Mouse (Mus musculus): ENCODE measurements around the gene Hs6st2. TPM values are rescaled to one million over a fixed set of nuclear protein-coding genes. Genes with fewer than 3 reads are reported as not detected.

The Hs6st2 gene
- polyA plus RNA-seq, 1 experiment from 2014 or later, result 12.4 TPM

DNA sequence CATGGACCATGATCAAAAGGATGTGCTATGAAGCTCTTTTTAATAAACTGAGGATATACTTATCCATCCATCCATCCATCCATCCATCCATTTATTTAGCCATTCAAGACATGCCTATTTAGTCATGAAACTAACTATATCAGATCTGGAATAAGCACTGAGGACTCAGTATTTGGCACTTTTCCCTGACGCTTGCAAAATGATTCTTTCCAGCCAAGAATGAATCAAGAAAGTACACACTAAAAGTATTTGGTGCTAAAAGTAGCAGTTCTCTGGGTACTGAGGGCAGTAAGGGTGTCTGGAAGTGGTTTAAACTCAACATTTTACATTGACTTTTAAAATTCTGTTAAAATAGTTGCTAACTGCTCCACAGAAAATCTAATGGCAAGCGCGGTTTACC lies 144.6 kb downstream of the Hs6st2 start:
- H3K9ac ChIP-seq, result no peak overlapping the region
- no peaks in the 10 kb centered on the region for H3K36me3 ChIP-seq
- no peaks in the 10 kb centered on the region for H3K4me1 ChIP-seq
- H3K4me2 ChIP-seq (replicated peaks), result no peak overlapping the region
- H3K27me3 ChIP-seq (replicated peaks), result no peaks in the 10 kb centered on the region
- H3K4me3 ChIP-seq, result no peak overlapping the region
- no peak overlapping the region for H3K27ac ChIP-seq
- H3K9me3 ChIP-seq, result no peaks in the 10 kb centered on the region
- no peak for ATAC-seq (ENCODE audit: low FRiP score, low read depth)
- 90% methylated on average over 3 of the region's 3 CpGs for WGBS

- 93% methylated on average over 6 of the region's 6 CpGs for WGBS
- Histone ChIP-seq H3K4me2 (replicated peaks) (no peak overlapping the region), H3K36me3 (no peaks in the 10 kb centered on the region), H3K9me3 (no peaks in the 10 kb centered on the region), H3K27me3 (replicated peaks) (no peaks in the 10 kb centered on the region), H3K4me1 (no peaks in the 10 kb centered on the region), H3K4me3 (no peak overlapping the region), H3K9ac (no peak overlapping the region), H3K27ac (no peak overlapping the region)
- ATAC-seq (ENCODE audit: low FRiP score, low read depth), result no peak
These were observed 146.4 kb downstream of the Hs6st2 start for GRCm38 (mm10) chrX:51535226-51535625.

DNA sequence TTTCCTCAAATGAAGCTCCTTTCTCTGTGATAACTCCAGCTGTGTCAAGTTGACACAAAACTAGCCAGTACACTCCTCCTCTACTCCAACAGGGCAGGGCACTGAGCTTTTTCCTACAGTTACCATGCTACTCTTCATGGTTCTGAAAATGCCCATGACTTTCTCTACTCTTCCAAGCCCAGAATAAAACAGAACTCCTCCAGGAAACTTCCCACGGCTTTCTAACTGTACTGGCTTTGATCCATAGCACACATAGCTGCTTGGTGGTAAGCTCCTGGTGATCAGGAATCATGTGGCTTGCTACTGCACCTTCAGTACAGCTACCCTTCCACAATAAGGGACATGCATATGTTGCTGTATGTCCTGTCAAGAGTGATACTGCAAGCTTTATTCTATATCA lies 150.5 kb downstream of the Hs6st2 start:
- Histone ChIP-seq H3K9ac (no peak overlapping the region), H3K4me3 (no peak overlapping the region), H3K27ac (no peak overlapping the region), H3K9me3 (no peaks in the 10 kb centered on the region), H3K27me3 (replicated peaks) (no peaks in the 10 kb centered on the region), H3K4me1 (no peaks in the 10 kb centered on the region), H3K36me3 (no peaks in the 10 kb centered on the region), H3K4me2 (replicated peaks) (no peak overlapping the region)
- ATAC-seq (ENCODE audit: low FRiP score, low read depth), result no peak
- 87% methylated on average over 1 of the region's 1 CpGs for WGBS

DNA sequence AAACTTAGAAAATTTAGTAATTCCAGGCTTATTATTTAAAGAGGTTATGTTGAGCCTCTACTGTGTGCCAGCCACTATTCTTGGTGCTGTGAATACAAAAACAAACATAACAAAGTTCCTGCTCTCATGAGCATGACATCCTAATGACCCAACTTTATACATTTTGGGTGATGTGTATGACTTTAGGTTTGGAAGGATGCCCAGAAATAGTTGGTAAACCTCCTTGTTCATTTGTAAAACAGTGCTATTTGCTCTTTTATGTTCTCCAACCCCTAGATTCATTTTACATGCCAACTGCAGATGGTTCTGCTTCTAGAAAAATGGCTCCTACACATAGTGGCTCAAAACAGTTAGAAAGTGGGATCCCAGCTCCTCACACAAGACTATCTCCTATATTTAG lies 153.1 kb downstream of the Hs6st2 start:
- Histone ChIP-seq H3K4me2 (replicated peaks) (no peak overlapping the region), H3K36me3 (no peaks in the 10 kb centered on the region), H3K9me3 (no peaks in the 10 kb centered on the region), H3K27ac (no peak overlapping the region), H3K4me3 (no peak overlapping the region), H3K9ac (no peak overlapping the region), H3K4me1 (no peaks in the 10 kb centered on the region), H3K27me3 (replicated peaks) (no peaks in the 10 kb centered on the region)
- ATAC-seq (ENCODE audit: low FRiP score, low read depth), result no peak

DNA sequence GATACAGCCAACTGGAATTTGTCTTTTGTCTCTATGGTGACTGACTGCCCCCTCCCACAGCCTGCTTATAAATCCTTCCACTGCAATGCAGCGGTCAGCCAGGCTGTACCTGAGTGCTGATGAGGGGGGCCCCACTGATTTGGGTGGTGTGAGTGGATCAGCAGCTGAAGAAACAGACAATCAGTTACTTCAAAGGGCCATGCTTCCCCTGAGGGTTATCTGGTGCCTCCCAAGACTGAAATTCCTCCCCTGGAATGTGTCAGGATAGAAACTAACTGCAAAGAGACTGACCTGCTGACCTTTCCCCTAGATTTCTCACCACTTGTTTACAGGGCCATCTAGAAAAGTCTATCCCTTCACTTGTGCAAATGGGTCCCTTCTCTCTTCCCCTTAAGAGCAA lies 166.8 kb downstream of the Hs6st2 start:
- Histone ChIP-seq H3K9ac (no peak overlapping the region), H3K9me3 (no peaks in the 10 kb centered on the region), H3K4me1 (no peaks in the 10 kb centered on the region), H3K4me3 (no peak overlapping the region), H3K4me2 (replicated peaks) (no peak overlapping the region), H3K27ac (no peak overlapping the region), H3K27me3 (replicated peaks) (no peaks in the 10 kb centered on the region), H3K36me3 (no peaks in the 10 kb centered on the region)
- 19% methylated on average over 1 of the region's 1 CpGs for WGBS
- ATAC-seq (ENCODE audit: low FRiP score, low read depth), result no peak

- WGBS, result 73% methylated on average over 4 of the region's 4 CpGs
- H3K36me3 ChIP-seq, result no peaks in the 10 kb centered on the region
- H3K9me3 ChIP-seq, result no peaks in the 10 kb centered on the region
- no peak overlapping the region for H3K4me2 ChIP-seq (replicated peaks)
- H3K4me3 ChIP-seq, result no peak overlapping the region
- H3K27ac ChIP-seq, result no peak overlapping the region
- H3K4me1 ChIP-seq, result no peaks in the 10 kb centered on the region
- H3K9ac ChIP-seq, result no peak overlapping the region
- ATAC-seq (ENCODE audit: low FRiP score, low read depth), result no peak
- no peaks in the 10 kb centered on the region for H3K27me3 ChIP-seq (replicated peaks)
These were observed 175.1 kb downstream of the Hs6st2 start for GRCm38 (mm10) chrX:51506526-51506925.

DNA sequence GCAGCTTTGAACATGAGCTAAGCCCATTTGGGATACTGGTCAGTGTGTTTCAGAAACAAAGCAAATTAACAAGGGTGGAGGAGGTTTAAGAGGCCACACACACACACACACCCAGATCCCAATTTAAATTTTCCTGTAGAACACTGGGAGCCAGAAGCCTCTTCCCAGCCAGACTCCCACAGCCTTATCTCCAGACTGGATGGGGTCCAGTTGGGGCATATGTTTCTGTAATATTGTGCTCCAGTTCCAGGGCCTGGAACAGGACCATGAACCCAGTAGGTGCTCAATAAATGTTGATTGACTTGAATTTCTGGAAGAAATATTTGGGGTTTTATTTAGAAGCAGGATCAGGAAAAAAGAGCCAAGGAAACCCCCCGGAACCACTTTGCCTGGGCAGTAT lies 176.0 kb downstream of the Hs6st2 start:
- ATAC-seq (ENCODE audit: low FRiP score, low read depth), result no peak

DNA sequence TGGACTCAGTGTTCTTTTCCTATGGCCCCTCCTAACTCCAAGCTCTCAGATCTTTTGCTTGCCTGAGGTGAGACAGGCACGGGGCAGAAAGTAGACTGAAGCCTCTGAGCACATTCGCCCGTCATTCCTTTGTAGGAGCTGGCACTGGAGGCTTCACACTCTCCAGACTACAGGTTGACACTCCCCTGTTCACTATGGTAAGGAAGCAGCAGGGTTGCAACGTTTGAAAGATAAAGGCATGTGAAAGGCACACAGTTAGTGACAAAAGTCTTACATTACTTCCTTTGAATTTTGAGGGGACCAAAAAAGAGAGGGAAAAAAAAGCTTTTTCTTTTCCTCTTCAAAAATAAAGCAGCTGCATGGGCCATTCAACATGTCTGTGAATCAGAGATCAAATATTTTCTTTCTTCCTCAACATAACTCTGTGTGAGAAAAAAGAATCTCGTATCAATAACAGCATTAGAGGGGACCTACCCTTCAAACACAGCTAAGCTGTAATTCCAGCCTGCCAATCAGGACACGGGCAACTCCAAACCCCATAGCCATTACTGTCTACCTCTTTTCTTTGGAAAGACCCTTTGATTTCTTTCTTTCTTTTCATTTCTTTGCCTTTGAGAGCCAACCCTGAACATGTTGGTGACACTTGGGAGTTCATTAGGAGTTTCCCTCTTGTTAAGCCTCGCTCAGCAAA lies 177.7 kb downstream of the Hs6st2 start:
- Histone ChIP-seq H3K27ac (no peak overlapping the region), H3K9ac (no peak overlapping the region), H3K27me3 (replicated peaks) (no peaks in the 10 kb centered on the region), H3K4me2 (replicated peaks) (no peak overlapping the region), H3K4me3 (no peak overlapping the region), H3K4me1 (no peaks in the 10 kb centered on the region), H3K9me3 (no peaks in the 10 kb centered on the region), H3K36me3 (no peaks in the 10 kb centered on the region)
- no peak for ATAC-seq (ENCODE audit: low FRiP score, low read depth)
- 56% methylated on average over 7 of the region's 7 CpGs for WGBS

More for the DNA sequence above, 176.0 kb downstream of the Hs6st2 start:
- no peaks in the 10 kb centered on the region for H3K36me3 ChIP-seq
- H3K9me3 ChIP-seq, result no peaks in the 10 kb centered on the region
- no peak overlapping the region for H3K27ac ChIP-seq
- no peak overlapping the region for H3K9ac ChIP-seq
- WGBS, result 92% methylated on average over 1 of the region's 1 CpGs
- no peaks in the 10 kb centered on the region for H3K4me1 ChIP-seq
- H3K4me3 ChIP-seq, result no peak overlapping the region
- H3K27me3 ChIP-seq (replicated peaks), result no peaks in the 10 kb centered on the region
- H3K4me2 ChIP-seq (replicated peaks), result no peak overlapping the region

GRCm38 (mm10) chrX:51497831-51498230 lies 183.8 kb downstream of the Hs6st2 start:
- WGBS, result 60% methylated on average over 1 of the region's 1 CpGs
- Histone ChIP-seq H3K9ac (no peak overlapping the region), H3K4me2 (replicated peaks) (no peak overlapping the region), H3K9me3 (no peaks in the 10 kb centered on the region), H3K36me3 (no peaks in the 10 kb centered on the region), H3K27ac (no peak overlapping the region), H3K4me3 (no peak overlapping the region), H3K4me1 (no peaks in the 10 kb centered on the region), H3K27me3 (replicated peaks) (no peaks in the 10 kb centered on the region)
- no peak for ATAC-seq (ENCODE audit: low FRiP score, low read depth)

GRCm38 (mm10) chrX:51488374-51488773 lies 193.3 kb downstream of the Hs6st2 start:
- no peak for ATAC-seq (ENCODE audit: low FRiP score, low read depth)
- Histone ChIP-seq H3K27ac (no peak overlapping the region), H3K27me3 (replicated peaks) (no peaks in the 10 kb centered on the region), H3K9me3 (no peaks in the 10 kb centered on the region), H3K4me1 (no peaks in the 10 kb centered on the region), H3K36me3 (no peaks in the 10 kb centered on the region), H3K4me3 (no peak overlapping the region), H3K4me2 (replicated peaks) (no peak overlapping the region), H3K9ac (no peak overlapping the region)

GRCm38 (mm10) chrX:51469411-51469810 lies 212.2 kb downstream of the Hs6st2 start:
- Histone ChIP-seq H3K9ac (no peak overlapping the region), H3K36me3 (no peaks in the 10 kb centered on the region), H3K4me2 (replicated peaks) (no peak overlapping the region), H3K27me3 (replicated peaks) (no peaks in the 10 kb centered on the region), H3K9me3 (no peaks in the 10 kb centered on the region), H3K4me1 (no peaks in the 10 kb centered on the region), H3K27ac (no peak overlapping the region), H3K4me3 (no peak overlapping the region)
- no peak for ATAC-seq (ENCODE audit: low FRiP score, low read depth)
- WGBS, result 77% methylated on average over 4 of the region's 4 CpGs

DNA sequence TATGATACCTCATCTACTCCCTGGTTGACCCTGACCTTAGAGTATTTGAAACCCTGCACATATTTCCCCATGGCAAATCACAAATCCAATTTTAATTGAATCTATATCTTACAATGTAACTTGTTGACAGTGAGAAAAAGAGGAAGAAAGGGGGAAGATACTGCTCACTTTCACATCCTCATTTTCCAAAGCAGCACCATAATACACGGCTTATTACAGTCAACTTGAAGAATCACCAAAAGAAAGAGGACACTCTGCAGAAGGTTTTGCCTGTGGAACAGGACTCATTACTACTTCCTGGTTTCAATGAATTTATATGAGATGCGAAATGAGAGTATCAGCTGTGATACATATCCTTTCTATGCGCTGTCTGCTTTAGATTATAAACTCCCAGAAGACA lies 220.2 kb downstream of the Hs6st2 start:
- H3K4me3 ChIP-seq, result no peak overlapping the region
- H3K36me3 ChIP-seq, result no peaks in the 10 kb centered on the region
- no peaks in the 10 kb centered on the region for H3K9me3 ChIP-seq
- no peak overlapping the region for H3K9ac ChIP-seq
- 86% methylated on average over 3 of the region's 3 CpGs for WGBS
- ATAC-seq (ENCODE audit: low FRiP score, low read depth), result no peak
- H3K4me1 ChIP-seq, result no peaks in the 10 kb centered on the region
- no peak overlapping the region for H3K4me2 ChIP-seq (replicated peaks)
- H3K27me3 ChIP-seq (replicated peaks), result no peaks in the 10 kb centered on the region
- no peak overlapping the region for H3K27ac ChIP-seq

GRCm38 (mm10) chrX:51443366-51443765 lies 238.3 kb downstream of the Hs6st2 start:
- no peak overlapping the region for H3K4me3 ChIP-seq
- no peak for ATAC-seq (ENCODE audit: low FRiP score, low read depth)
- no peak overlapping the region for H3K9ac ChIP-seq
- H3K4me1 ChIP-seq, result no peaks in the 10 kb centered on the region
- H3K9me3 ChIP-seq, result no peaks in the 10 kb centered on the region
- H3K27me3 ChIP-seq (replicated peaks), result no peaks in the 10 kb centered on the region
- H3K27ac ChIP-seq, result no peak overlapping the region
- H3K36me3 ChIP-seq, result no peaks in the 10 kb centered on the region
- 80% methylated on average over 4 of the region's 4 CpGs for WGBS
- H3K4me2 ChIP-seq (replicated peaks), result no peak overlapping the region
